Mouse (Mus musculus): ENCODE measurements around the gene Dctn3. TPM values are rescaled to one million over a fixed set of nuclear protein-coding genes. Genes with fewer than 3 reads are reported as not detected.

The Dctn3 gene
- polyA plus RNA-seq, 1 experiment = 92.6 TPM

- peak; percentile 63 for DNase-seq
These were observed 7.4 kb downstream of the Dctn3 start for GRCm38 (mm10) chr4:41715596-41715995.

DNA sequence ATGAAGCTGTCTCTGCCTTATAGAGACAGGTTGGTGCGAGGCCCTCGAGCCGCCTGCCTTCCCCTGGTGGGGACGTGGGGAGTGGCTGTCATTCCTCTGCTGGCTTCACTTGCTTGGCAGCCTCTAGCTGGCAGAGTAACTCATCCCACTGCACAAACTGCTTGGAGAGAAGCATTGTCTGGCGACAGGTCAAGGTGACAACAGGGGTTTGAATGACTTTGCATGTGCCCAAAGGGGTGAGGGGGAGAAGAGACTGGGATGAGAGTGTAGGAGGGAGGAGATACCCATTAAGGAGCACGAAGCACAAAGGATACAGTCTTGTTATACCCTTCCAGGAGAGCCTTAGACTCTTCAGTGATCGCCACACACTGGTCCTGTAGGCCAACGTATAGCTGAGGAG lies 7.9 kb downstream of the Dctn3 start:
- TF ChIP-seq POLR2A (IDR thresholded peaks at IDR 0.05; ENCODE audit: low read depth, low read length) = no peak
- no peak for TF ChIP-seq CTCF (conservative IDR thresholded peaks at IDR 0.05; ENCODE audit: insufficient read depth, insufficient read length, low read depth, low read length)
- H3K36me3 ChIP-seq (ENCODE audit: control insufficient read depth, insufficient read depth, low read length) = no peaks in the 10 kb centered on the region
- 75% methylated on average over 8 of the region's 8 CpGs for WGBS
- no peaks in the 10 kb centered on the region for H3K27me3 ChIP-seq (replicated peaks; ENCODE audit: control insufficient read depth, insufficient read depth, low read length)
- H3K27ac ChIP-seq (ENCODE audit: insufficient read depth, low read depth, low read length) = no peak overlapping the region
- DNase-seq = no peak
- peaks cover 2% of the 10 kb centered on the region; the same call in 1 of the 2 replicates for H3K4me1 ChIP-seq (ENCODE audit: control insufficient read depth, insufficient read depth, low read length)
- no peak overlapping the region for H3K4me3 ChIP-seq (ENCODE audit: insufficient read depth, low read depth, low read length)

More at GRCm38 (mm10) chr4:41715596-41715995, 7.4 kb downstream of the Dctn3 start:
- TF ChIP-seq CTCF (conservative IDR thresholded peaks at IDR 0.05; ENCODE audit: insufficient read depth, insufficient read length, low read depth, low read length) = peak; percentile 44
- no peak for TF ChIP-seq POLR2A (IDR thresholded peaks at IDR 0.05; ENCODE audit: low read depth, low read length)
- Histone ChIP-seq H3K36me3 (ENCODE audit: control insufficient read depth, insufficient read depth, low read length) (no peaks in the 10 kb centered on the region), H3K4me1 (ENCODE audit: control insufficient read depth, insufficient read depth, low read length) (peaks cover 2% of the 10 kb centered on the region; the same call in 1 of the 2 replicates), H3K27me3 (replicated peaks; ENCODE audit: control insufficient read depth, insufficient read depth, low read length) (no peaks in the 10 kb centered on the region), H3K4me3 (ENCODE audit: insufficient read depth, low read depth, low read length) (no peak overlapping the region), H3K27ac (ENCODE audit: insufficient read depth, low read depth, low read length) (no peak overlapping the region)
- WGBS = 84% methylated on average over 5 of the region's 5 CpGs

GRCm38 (mm10) chr4:41714276-41714675 lies 8.7 kb downstream of the Dctn3 start:
- Histone ChIP-seq H3K4me3 (ENCODE audit: insufficient read depth, low read depth, low read length) (no peak overlapping the region), H3K36me3 (ENCODE audit: control insufficient read depth, insufficient read depth, low read length) (no peaks in the 10 kb centered on the region), H3K4me1 (ENCODE audit: control insufficient read depth, insufficient read depth, low read length) (peaks cover 2% of the 10 kb centered on the region; the same call in 1 of the 2 replicates), H3K27ac (ENCODE audit: insufficient read depth, low read depth, low read length) (no peak overlapping the region), H3K27me3 (replicated peaks; ENCODE audit: control insufficient read depth, insufficient read depth, low read length) (no peaks in the 10 kb centered on the region)
- TF ChIP-seq POLR2A (IDR thresholded peaks at IDR 0.05; ENCODE audit: low read depth, low read length) = no peak
- TF ChIP-seq CTCF (conservative IDR thresholded peaks at IDR 0.05; ENCODE audit: insufficient read depth, insufficient read length, low read depth, low read length) = peak; percentile 82
- DNase-seq = peak; percentile 78
- WGBS = 13% methylated on average over 8 of the region's 8 CpGs

DNA sequence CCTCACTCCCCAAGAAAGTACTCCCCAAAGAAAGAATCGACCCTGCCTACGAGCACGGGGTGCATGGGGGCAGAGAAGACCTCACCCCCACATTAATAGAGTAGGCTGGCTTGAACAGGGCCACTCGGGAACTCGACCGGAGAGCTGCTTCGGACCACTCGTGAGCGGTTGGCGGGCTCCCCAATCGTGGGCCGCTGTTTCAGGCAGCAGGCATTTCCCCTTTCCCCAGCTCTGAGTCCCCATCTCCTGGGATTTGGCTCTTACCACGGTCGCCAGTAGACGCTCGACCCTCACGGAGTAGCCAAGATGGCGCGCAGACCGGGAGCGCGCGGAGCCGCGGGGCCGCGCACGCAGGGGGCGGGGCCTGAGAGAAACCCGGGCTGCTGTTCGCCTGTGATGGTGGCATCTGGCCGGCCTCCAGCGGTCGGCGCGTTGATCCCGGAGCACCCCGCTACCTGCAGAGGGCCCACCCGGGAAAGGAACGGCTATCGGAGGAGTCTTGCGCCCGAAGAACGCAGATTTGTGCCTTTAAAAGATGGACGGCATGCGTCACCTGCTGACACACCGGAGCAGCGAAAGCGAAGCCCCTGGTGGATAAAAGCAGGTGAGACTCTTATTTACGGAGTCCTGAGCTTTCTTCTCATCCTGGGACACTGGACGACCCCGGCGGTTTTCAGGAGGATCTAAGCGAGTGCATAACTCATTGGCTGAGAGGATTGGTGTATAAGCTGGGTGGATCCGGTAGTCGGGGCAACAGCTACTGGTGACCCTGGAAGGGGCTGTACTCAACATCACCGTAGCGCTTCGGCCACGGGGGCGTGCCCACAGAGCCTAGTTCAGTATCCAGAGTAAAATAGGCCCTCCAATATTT lies 9.5 kb downstream of the Dctn3 start, which contains the start of gene Rpp25l:
Gene Rpp25l (minus strand): TSS at position 338 of the 871 bp plus-strand sequence.
- DNase-seq = peak; percentile 90
- under 1% methylated on average over 61 of the region's 61 CpGs for WGBS
- TF ChIP-seq POLR2A (IDR thresholded peaks at IDR 0.05; ENCODE audit: low read depth, low read length) (peak; percentile 48), CTCF (conservative IDR thresholded peaks at IDR 0.05; ENCODE audit: insufficient read depth, insufficient read length, low read depth, low read length) (peak; percentile 29; the same call in 1 of the 2 replicates)

GRCm38 (mm10) chr4:41712421-41713196 lies 10.4 kb downstream of the Dctn3 start:
- TF ChIP-seq POLR2A (IDR thresholded peaks at IDR 0.05; ENCODE audit: low read depth, low read length) = no peak
- TF ChIP-seq CTCF (conservative IDR thresholded peaks at IDR 0.05; ENCODE audit: insufficient read depth, insufficient read length, low read depth, low read length) = no peak
- peaks cover 2% of the 10 kb centered on the region; the same call in 1 of the 2 replicates for H3K4me1 ChIP-seq (ENCODE audit: control insufficient read depth, insufficient read depth, low read length)
- WGBS = 26% methylated on average over 31 of the region's 31 CpGs
- peak overlapping the region; percentile 89 for H3K4me3 ChIP-seq (ENCODE audit: insufficient read depth, low read depth, low read length)
- H3K27ac ChIP-seq (ENCODE audit: insufficient read depth, low read depth, low read length) = peak overlapping the region; percentile 55
- H3K36me3 ChIP-seq (ENCODE audit: control insufficient read depth, insufficient read depth, low read length) = no peaks in the 10 kb centered on the region
- H3K27me3 ChIP-seq (replicated peaks; ENCODE audit: control insufficient read depth, insufficient read depth, low read length) = no peaks in the 10 kb centered on the region
- DNase-seq = no peak

More for the DNA sequence above, 9.5 kb downstream of the Dctn3 start, which contains the start of gene Rpp25l:
- Histone ChIP-seq H3K4me3 (ENCODE audit: insufficient read depth, low read depth, low read length) (peak within 1 kb of the TSS; percentile 89), H3K4me1 (ENCODE audit: control insufficient read depth, insufficient read depth, low read length) (peaks cover 2% of the 10 kb centered on the region; the same call in 1 of the 2 replicates), H3K27me3 (replicated peaks; ENCODE audit: control insufficient read depth, insufficient read depth, low read length) (no peaks in the 10 kb centered on the region), H3K36me3 (ENCODE audit: control insufficient read depth, insufficient read depth, low read length) (no peaks in the 10 kb centered on the region), H3K27ac (ENCODE audit: insufficient read depth, low read depth, low read length) (peak within 1 kb of the TSS; percentile 65)

DNA sequence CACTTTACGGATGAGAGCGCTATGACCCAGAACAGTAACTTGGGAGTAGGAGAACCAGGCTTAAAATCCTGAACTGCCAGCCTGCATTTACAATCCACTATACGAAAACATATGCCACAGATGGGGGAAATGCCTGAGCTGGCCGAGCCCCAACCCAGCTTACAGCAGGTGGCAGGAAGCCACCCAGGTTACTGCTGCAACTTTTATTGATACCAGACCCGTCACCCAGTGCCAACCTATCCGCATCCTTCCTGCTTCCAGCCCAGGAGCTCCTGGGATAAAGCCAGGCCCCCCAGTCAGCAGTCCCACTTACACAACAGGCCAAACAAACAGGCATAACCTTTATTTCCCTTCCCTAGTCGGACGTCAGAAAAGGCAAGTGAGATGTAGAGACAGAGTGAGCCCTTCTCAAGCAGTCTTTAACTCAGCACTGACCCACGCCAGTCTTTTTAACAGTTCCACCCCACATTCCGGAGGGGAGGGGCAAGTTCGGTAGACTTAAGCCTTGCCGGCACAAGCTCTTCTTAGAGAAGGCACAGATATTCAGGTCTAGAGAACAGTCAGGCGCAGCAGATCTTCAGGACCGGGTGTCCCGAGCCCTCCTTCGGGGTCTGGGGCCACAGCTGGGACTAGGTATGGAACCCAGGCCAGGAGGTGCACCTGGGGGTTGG lies 11.1 kb downstream of the Dctn3 start:
- H3K27ac ChIP-seq (ENCODE audit: insufficient read depth, low read depth, low read length) = no peak overlapping the region
- DNase-seq = no peak
- TF ChIP-seq CTCF (conservative IDR thresholded peaks at IDR 0.05; ENCODE audit: insufficient read depth, insufficient read length, low read depth, low read length) = no peak
- TF ChIP-seq POLR2A (IDR thresholded peaks at IDR 0.05; ENCODE audit: low read depth, low read length) = no peak
- 63% methylated on average over 16 of the region's 16 CpGs for WGBS
- H3K27me3 ChIP-seq (replicated peaks; ENCODE audit: control insufficient read depth, insufficient read depth, low read length) = no peaks in the 10 kb centered on the region
- H3K36me3 ChIP-seq (ENCODE audit: control insufficient read depth, insufficient read depth, low read length) = no peaks in the 10 kb centered on the region
- H3K4me3 ChIP-seq (ENCODE audit: insufficient read depth, low read depth, low read length) = peak overlapping the region; percentile 89; the same call in 1 of the 2 replicates
- peaks cover 2% of the 10 kb centered on the region; the same call in 1 of the 2 replicates for H3K4me1 ChIP-seq (ENCODE audit: control insufficient read depth, insufficient read depth, low read length)
